Comparison of ENCODE assay signal across 14 mouse cellular contexts in the genomic region with DNA sequence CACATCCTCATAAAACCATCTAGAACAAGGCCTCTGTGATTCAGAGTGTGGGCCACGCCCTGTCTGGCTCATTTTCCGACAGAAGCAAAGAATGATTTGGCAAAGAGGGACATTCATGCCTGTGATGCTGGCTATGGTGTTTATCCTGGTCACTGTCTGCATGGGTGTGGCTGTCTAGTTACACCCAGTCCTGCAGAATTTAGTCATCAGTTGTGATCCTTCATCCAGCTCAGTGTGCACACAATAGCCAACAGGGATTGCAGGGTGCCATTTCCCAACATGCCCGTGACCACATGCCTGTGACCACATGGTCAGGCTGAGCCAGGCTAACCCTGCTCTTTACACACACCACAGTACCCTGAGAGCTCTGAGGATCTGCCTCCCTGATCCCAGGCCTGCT.
DNase-seq lines count a peak whose midpoint lies in the region; ATAC-seq lines count a peak whose summit lies in the region.
"Had no signal": no experiment of that assay in that cellular context is flagged by ENCODE, and none has a peak within 500 bp of the region (broad histone marks: within the 10 kb centered on the region; RNA-seq: fewer than 3 reads in every experiment).

No protein-coding gene starts in this region.

- ATAC-seq in embryonic facial prominence, embryonic 12.5 days (ENCODE audit: insufficient number of reproducible peaks, insufficient read depth, low FRiP score, low TSS enrichment) = 0 out of 2 replicates have a peak, but pooled peaks have one; percentile 28
- ATAC-seq: forebrain, embryonic 13.5 days; liver, embryonic 12.5 days had no signal

- 73% methylated on average over 3 of the region's 3 CpGs for WGBS in embryonic facial prominence, embryonic 12.5 days
- 85% methylated on average over 3 of the region's 3 CpGs for WGBS in embryonic facial prominence, embryonic 10.5 days

- no peak overlapping the region for H3K27ac ChIP-seq in embryonic facial prominence, embryonic 12.5 days
- H3K27ac ChIP-seq in embryonic facial prominence, embryonic 10.5 days (replicated peaks) = no peak overlapping the region
- H3K27ac ChIP-seq: forebrain, embryonic 13.5 days; liver, embryonic 12.5 days; midbrain, embryonic 10.5 days had no signal

- H3K27me3 ChIP-seq in embryonic facial prominence, embryonic 12.5 days = no peaks in the 10 kb centered on the region
- no peaks in the 10 kb centered on the region for H3K27me3 ChIP-seq in embryonic facial prominence, embryonic 10.5 days (replicated peaks; ENCODE audit: low read depth, poor library complexity, severe bottlenecking)
- H3K27me3 ChIP-seq: forebrain, embryonic 13.5 days; liver, embryonic 12.5 days had no signal

- intact Hi-C loops in heart, postnatal 10 days (cut with DNase I) = no loop called here

- no peaks in the 10 kb centered on the region for H3K9me3 ChIP-seq in embryonic facial prominence, embryonic 12.5 days
- no peaks in the 10 kb centered on the region for H3K9me3 ChIP-seq in embryonic facial prominence, embryonic 10.5 days
- H3K9me3 ChIP-seq: forebrain, embryonic 13.5 days; liver, embryonic 12.5 days; midbrain, embryonic 10.5 days had no signal

- no peaks in the 10 kb centered on the region for H3K4me1 ChIP-seq in embryonic facial prominence, embryonic 12.5 days
- no peaks in the 10 kb centered on the region for H3K4me1 ChIP-seq in embryonic facial prominence, embryonic 10.5 days
- H3K4me1 ChIP-seq: forebrain, embryonic 13.5 days; liver, embryonic 12.5 days; midbrain, embryonic 10.5 days had no signal

- H3K4me2 ChIP-seq in embryonic facial prominence, embryonic 12.5 days (replicated peaks) = no peak overlapping the region
- H3K4me2 ChIP-seq: forebrain, embryonic 13.5 days; liver, embryonic 12.5 days had no signal

- H3K9ac ChIP-seq in embryonic facial prominence, embryonic 12.5 days = no peak overlapping the region
- H3K9ac ChIP-seq: forebrain, embryonic 13.5 days; liver, embryonic 12.5 days had no signal

- no peak overlapping the region for H3K4me3 ChIP-seq in embryonic facial prominence, embryonic 12.5 days
- H3K4me3 ChIP-seq in embryonic facial prominence, embryonic 10.5 days = no peak overlapping the region
- H3K4me3 ChIP-seq: forebrain, embryonic 13.5 days; liver, embryonic 12.5 days; midbrain, embryonic 10.5 days had no signal

- DNase-seq in embryonic facial prominence, embryonic 10.5 days (ENCODE audit: low spot score) = no peak
- DNase-seq in urinary bladder, postnatal 14 days (ENCODE audit: low spot score) = peak; percentile 61
- DNase-seq in urinary bladder, adult 2 months (ENCODE audit: low spot score) = no peak
- peak; percentile 18 to 23 for DNase-seq in heart, postnatal 10 days
- no peak for DNase-seq in frontal cortex, postnatal 14 days (ENCODE audit: low spot score in 2 of 2)
- no peak for DNase-seq in ovary, postnatal 14 days (ENCODE audit: low spot score)
- no peak for DNase-seq in spleen, postnatal 10 days (ENCODE audit: low spot score in 2 of 2)
- DNase-seq: kidney, adult 18-20 months; right cerebral cortex, postnatal 4 days; thymus, adult 2 months had no signal

- no peaks in the 10 kb centered on the region for H3K36me3 ChIP-seq in embryonic facial prominence, embryonic 12.5 days
- H3K36me3 ChIP-seq in embryonic facial prominence, embryonic 10.5 days (replicated peaks) = no peaks in the 10 kb centered on the region
- H3K36me3 ChIP-seq: liver, embryonic 12.5 days; midbrain, embryonic 10.5 days had no signal

Comparison
In these comparisons a context has a peak if more than half of its experiments do, and no peak if none do; other contexts are left out.
1. DNase-seq: peak in urinary bladder, postnatal 14 days (single experiment) and heart, postnatal 10 days (2 of 2); none in embryonic facial prominence, embryonic 10.5 days (single experiment), urinary bladder, adult 2 months (single experiment), frontal cortex, postnatal 14 days (0 of 2), ovary, postnatal 14 days (single experiment) and spleen, postnatal 10 days (0 of 2).